Mouse (Mus musculus) layer of hippocampus, postnatal 10 days (tissue): ENCODE results near the gene Armc6. TPM values are rescaled to one million over a fixed set of nuclear protein-coding genes. Genes with fewer than 3 reads are reported as not detected.

Source experiments
- DNase-seq, 2 experiments: peaks; one replicate each; pipeline ENCODE4 v3.0.0; 2021; ENCODE audit warnings: low spot score in 2 of 2
- long read RNA-seq: library from polyadenylated mRNA; stranded (forward); transcript quantifications from one replicate; pipeline ENCODE4 v2.0.0, GENCODE M21; 2023
- total RNA-seq, 2 experiments: library from RNA; stranded (reverse); gene quantifications; 2 replicates each; pipeline ENCODE4 v1.2.3; 2021

The Armc6 gene
- 10 to 100 TPM; 88.5 to 90.7 TPM for total RNA-seq
- long read RNA-seq, transcript Armc6-201 (8 exons, 2,263 nt) = major isoform, 35 of 88 reads
- long read RNA-seq, partial matches to known transcripts = 21 of 88 reads
- long read RNA-seq, other reads (novel, unspliced or antisense) = 29 of 88 reads

- DNase-seq = peak; percentile 93 to 95
Observed at GRCm38 (mm10) chr8:70234080-70234780, at the start of gene Armc6, which contains the start of gene Sugp2. Gene Armc6, minus strand, starts transcription at chr8:70234466. Gene Sugp2, plus strand, starts transcription at chr8:70234226.

- DNase-seq = peak in 1 of 2 experiments; percentile 33
Observed at GRCm38 (mm10) chr8:70283136-70284077, 49.1 kb upstream of the Armc6 start.

GRCm38 (mm10) chr8:70282603-70283135 is 48.4 kb upstream of the Armc6 start, which contains the start of gene Homer3:
Gene Homer3, plus strand, starts transcription at chr8:70282827.
- DNase-seq = peak; percentile 87 to 92

- DNase-seq = no peak
Observed at GRCm38 (mm10) chr8:70281001-70281400, 46.7 kb upstream of the Armc6 start.

- DNase-seq = no peak
Observed at GRCm38 (mm10) chr8:70279266-70279665, 45.0 kb upstream of the Armc6 start.

GRCm38 (mm10) chr8:70278175-70278574 is 43.9 kb upstream of the Armc6 start:
- peak; percentile 48 to 52 for DNase-seq

GRCm38 (mm10) chr8:70276476-70276875 is 42.2 kb upstream of the Armc6 start:
- DNase-seq = no peak

GRCm38 (mm10) chr8:70274350-70274749 is 40.1 kb upstream of the Armc6 start:
- no peak for DNase-seq

GRCm38 (mm10) chr8:70272949-70273348 is 38.7 kb upstream of the Armc6 start:
- no peak for DNase-seq

- DNase-seq = peak; percentile 36 to 51
Observed at GRCm38 (mm10) chr8:70268799-70269565, 34.7 kb upstream of the Armc6 start.

GRCm38 (mm10) chr8:70268311-70268710 is 34.0 kb upstream of the Armc6 start:
- no peak for DNase-seq

GRCm38 (mm10) chr8:70267674-70268073 is 33.4 kb upstream of the Armc6 start:
- DNase-seq = no peak

- DNase-seq = no peak
Observed at GRCm38 (mm10) chr8:70259043-70259442, 24.8 kb upstream of the Armc6 start.

GRCm38 (mm10) chr8:70258600-70258999 is 24.3 kb upstream of the Armc6 start:
- no peak for DNase-seq

- DNase-seq = no peak
Observed at GRCm38 (mm10) chr8:70257456-70257855, 23.2 kb upstream of the Armc6 start.

GRCm38 (mm10) chr8:70254628-70255027 is 20.4 kb upstream of the Armc6 start:
- DNase-seq = no peak

- no peak for DNase-seq
Observed at GRCm38 (mm10) chr8:70247841-70248240, 13.6 kb upstream of the Armc6 start.

- no peak for DNase-seq
Observed at GRCm38 (mm10) chr8:70246622-70247021, 12.4 kb upstream of the Armc6 start.

GRCm38 (mm10) chr8:70240642-70241041 is 6.4 kb upstream of the Armc6 start:
- DNase-seq = no peak

GRCm38 (mm10) chr8:70237842-70238241 is 3.6 kb upstream of the Armc6 start:
- no peak for DNase-seq

GRCm38 (mm10) chr8:70234781-70235128 is 489 bp upstream of the Armc6 start:
- DNase-seq = no peak
